Mouse (Mus musculus) cerebellum, adult 2 months (tissue): ENCODE results near the gene Top2a. TPM values are rescaled to one million over a fixed set of nuclear protein-coding genes. Genes with fewer than 3 reads are reported as not detected.
A peak's percentile ranks its signal among the peaks of the same experiment; 100 is the strongest.

Experiments used
- DNase-seq, 2 experiments: peaks; one replicate each; pipeline ENCODE4 v3.0.0; 2021
- H3K27ac ChIP-seq: fragments of 200-500 bp; 2 replicates; pipeline ENCODE4 v1.5.1; 2012; ENCODE audit warnings: low read length, control low read depth, inconsistent platforms; ENCODE audit not compliant: insufficient read depth
- H3K27me3 ChIP-seq: fragments of 200-500 bp; 2 replicates; pipeline ENCODE4 v1.6.1; 2012; ENCODE audit warnings: inconsistent platforms, mild to moderate bottlenecking, low read length, moderate library complexity; ENCODE audit not compliant: control insufficient read depth, insufficient read depth
- H3K4me1 ChIP-seq: fragments of 200-500 bp; 2 replicates; pipeline ENCODE4 v1.6.1; 2011; ENCODE audit warnings: low read length; ENCODE audit not compliant: control insufficient read depth, insufficient read depth
- H3K4me3 ChIP-seq: fragments of 200-500 bp; replicated peaks from 2 replicates; pipeline ENCODE3; 2011; ENCODE audit warnings: mild to moderate bottlenecking, low read depth, low read length, control low read depth; ENCODE audit not compliant: insufficient read depth
- CTCF ChIP-seq: fragments of 200-500 bp; IDR thresholded peaks from 2 replicates; pipeline ENCODE4 v1.5.1; 2011; ENCODE audit warnings: low read depth, mild to moderate bottlenecking, control low read depth, low read length, moderate library complexity, borderline replicate concordance; ENCODE audit not compliant: insufficient read depth
- POLR2A ChIP-seq: fragments of 200-500 bp; IDR thresholded peaks from 2 replicates; pipeline ENCODE4 v1.6.1; 2011; ENCODE audit warnings: low read length, control low read depth, borderline replicate concordance; ENCODE audit not compliant: insufficient read depth
- WGBS: fragments of 180-500 bp; shearing (Covaris S2); methylation state at CpG from one replicate; pipeline ENCODE4 v1.1.7; 2018; 5-methylcytosine and 5-hydroxymethylcytosine counted together
- polyA plus RNA-seq: library from polyadenylated mRNA; depleted of rRNA; stranded (reverse); fragments of >200 nt; gene quantifications from 2 replicates; pipeline ENCODE4 v1.2.3, GENCODE M21; 2012

The Top2a gene
- polyA plus RNA-seq, 1 experiment, result 0.25 TPM

GRCm38 (mm10) chr11:99043632-99044031 lies 19.6 kb upstream of the Top2a start:
- no peak for TF ChIP-seq CTCF
- no peak for TF ChIP-seq POLR2A
- peaks cover 2% of the 10 kb centered on the region; the same call in 1 of the 2 replicates for H3K27me3 ChIP-seq
- no peak for DNase-seq

GRCm38 (mm10) chr11:99042834-99043431 lies 18.9 kb upstream of the Top2a start:
- DNase-seq, result no peak
- peaks cover 6% of the 10 kb centered on the region; the same call in 1 of the 2 replicates for H3K4me1 ChIP-seq
- no peak overlapping the region for H3K4me3 ChIP-seq
- no peak overlapping the region for H3K27ac ChIP-seq
- TF ChIP-seq CTCF (no peak), POLR2A (no peak)
- WGBS, result 53% methylated on average over 12 of the region's 12 CpGs
- peaks cover 2% of the 10 kb centered on the region; the same call in 1 of the 2 replicates for H3K27me3 ChIP-seq

More at GRCm38 (mm10) chr11:99043632-99044031, 19.6 kb upstream of the Top2a start:
- no peak overlapping the region for H3K27ac ChIP-seq
- no peak overlapping the region for H3K4me3 ChIP-seq
- peaks cover 6% of the 10 kb centered on the region; the same call in 1 of the 2 replicates for H3K4me1 ChIP-seq
- WGBS, result 83% methylated on average over 6 of the region's 6 CpGs

- Histone ChIP-seq H3K27ac (no peak overlapping the region), H3K4me1 (peaks cover 6% of the 10 kb centered on the region; the same call in 1 of the 2 replicates), H3K4me3 (no peak overlapping the region), H3K27me3 (peaks cover 2% of the 10 kb centered on the region; the same call in 1 of the 2 replicates)
- TF ChIP-seq CTCF (no peak), POLR2A (no peak)
- 76% methylated on average over 16 of the region's 16 CpGs for WGBS
- no peak for DNase-seq
Measured at GRCm38 (mm10) chr11:99041841-99042780, 18.1 kb upstream of the Top2a start.

- Histone ChIP-seq H3K27me3 (peaks cover 2% of the 10 kb centered on the region; the same call in 1 of the 2 replicates), H3K4me1 (peaks cover 6% of the 10 kb centered on the region; the same call in 1 of the 2 replicates), H3K27ac (no peak within 1 kb of the TSS), H3K4me3 (peak within 1 kb of the TSS; percentile 32)
- no peak for TF ChIP-seq POLR2A
- no peak for TF ChIP-seq CTCF
- WGBS, result 2% methylated on average over 62 of the region's 63 CpGs
- peak; percentile 21 to 42 for DNase-seq
Measured at GRCm38 (mm10) chr11:99041051-99041729, 17.2 kb upstream of the Top2a start, which contains the start of gene Igfbp4. TSS of gene Igfbp4 (plus strand) at chr11:99041244.

GRCm38 (mm10) chr11:99040346-99040974 lies 16.5 kb upstream of the Top2a start:
- DNase-seq, result no peak
- WGBS, result 9% methylated on average over 17 of the region's 17 CpGs
- peak overlapping the region; percentile 32 for H3K4me3 ChIP-seq
- peaks cover 2% of the 10 kb centered on the region; the same call in 1 of the 2 replicates for H3K27me3 ChIP-seq
- no peak for TF ChIP-seq POLR2A
- TF ChIP-seq CTCF, result peak; percentile 9; the same call in 1 of the 2 replicates
- H3K4me1 ChIP-seq, result peaks cover 6% of the 10 kb centered on the region; the same call in 1 of the 2 replicates
- H3K27ac ChIP-seq, result no peak overlapping the region

- peaks cover 6% of the 10 kb centered on the region; the same call in 1 of the 2 replicates for H3K4me1 ChIP-seq
- DNase-seq, result peak; percentile 59 to 73
- 2% methylated on average over 15 of the region's 15 CpGs for WGBS
- H3K27me3 ChIP-seq, result peaks cover 2% of the 10 kb centered on the region; the same call in 1 of the 2 replicates
- peak overlapping the region; percentile 18 for H3K4me3 ChIP-seq
- H3K27ac ChIP-seq, result no peak overlapping the region
- TF ChIP-seq CTCF (peak; percentile 78), POLR2A (no peak)
Measured at GRCm38 (mm10) chr11:99039782-99040181, 15.8 kb upstream of the Top2a start.

GRCm38 (mm10) chr11:99036254-99036653 lies 12.3 kb upstream of the Top2a start:
- Histone ChIP-seq H3K4me1 (peaks cover 1% of the 10 kb centered on the region; the same call in 1 of the 2 replicates), H3K4me3 (no peak overlapping the region), H3K27me3 (peaks cover 2% of the 10 kb centered on the region; the same call in 1 of the 2 replicates), H3K27ac (no peak overlapping the region)
- WGBS, result 84% methylated on average over 6 of the region's 6 CpGs
- no peak for TF ChIP-seq CTCF
- TF ChIP-seq POLR2A, result no peak
- no peak for DNase-seq
